Mouse (Mus musculus): Measurements from ENCODE around the gene Pald1.
A peak's percentile ranks its signal among the peaks of the same experiment; 100 is the strongest.

The Pald1 gene

GRCm38 (mm10) chr10:61383021-61383714, at the start of gene Pald1:
Pald1 (minus strand) TSS chr10:61383530.
- DNase-seq (ENCODE audit: low spot score), result peak; percentile 74

GRCm38 (mm10) chr10:61431375-61431774, 48.0 kb upstream of the Pald1 start:
- DNase-seq (ENCODE audit: low spot score), result peak; percentile 58

- no peak for DNase-seq (ENCODE audit: low spot score)
Measured at GRCm38 (mm10) chr10:61429043-61429442, 45.7 kb upstream of the Pald1 start.

GRCm38 (mm10) chr10:61428416-61428815, 45.1 kb upstream of the Pald1 start:
- no peak for DNase-seq (ENCODE audit: low spot score)

- DNase-seq (ENCODE audit: low spot score), result no peak
Measured at GRCm38 (mm10) chr10:61427951-61428350, 44.6 kb upstream of the Pald1 start.

GRCm38 (mm10) chr10:61426251-61426757, 43.0 kb upstream of the Pald1 start:
- no peak for DNase-seq (ENCODE audit: low spot score)

- DNase-seq (ENCODE audit: low spot score), result no peak
Measured at GRCm38 (mm10) chr10:61425047-61425446, 41.7 kb upstream of the Pald1 start.

GRCm38 (mm10) chr10:61424500-61424899, 41.2 kb upstream of the Pald1 start:
- no peak for DNase-seq (ENCODE audit: low spot score)

GRCm38 (mm10) chr10:61423289-61423688, 40.0 kb upstream of the Pald1 start:
- DNase-seq (ENCODE audit: low spot score), result no peak

- no peak for DNase-seq (ENCODE audit: low spot score)
Measured at GRCm38 (mm10) chr10:61422861-61423260, 39.5 kb upstream of the Pald1 start.

GRCm38 (mm10) chr10:61420011-61420410, 36.7 kb upstream of the Pald1 start:
- DNase-seq (ENCODE audit: low spot score), result no peak

GRCm38 (mm10) chr10:61419146-61419545, 35.8 kb upstream of the Pald1 start:
- no peak for DNase-seq (ENCODE audit: low spot score)

- DNase-seq (ENCODE audit: low spot score), result no peak
Measured at GRCm38 (mm10) chr10:61418131-61418900, 35.0 kb upstream of the Pald1 start.

- DNase-seq (ENCODE audit: low spot score), result no peak
Measured at GRCm38 (mm10) chr10:61417672-61418071, 34.3 kb upstream of the Pald1 start, which contains the start of gene Nodal. Nodal (plus strand) TSS chr10:61417972.

- no peak for DNase-seq (ENCODE audit: low spot score)
Measured at GRCm38 (mm10) chr10:61417046-61417445, 33.7 kb upstream of the Pald1 start.

GRCm38 (mm10) chr10:61416561-61416960, 33.2 kb upstream of the Pald1 start:
- no peak for DNase-seq (ENCODE audit: low spot score)

- DNase-seq (ENCODE audit: low spot score), result no peak
Measured at GRCm38 (mm10) chr10:61415890-61416289, 32.6 kb upstream of the Pald1 start.

- DNase-seq (ENCODE audit: low spot score), result no peak
Measured at GRCm38 (mm10) chr10:61415240-61415639, 31.9 kb upstream of the Pald1 start.

GRCm38 (mm10) chr10:61412910-61413625, 29.7 kb upstream of the Pald1 start:
- no peak for DNase-seq (ENCODE audit: low spot score)

- no peak for DNase-seq (ENCODE audit: low spot score)
Measured at GRCm38 (mm10) chr10:61410193-61410592, 26.9 kb upstream of the Pald1 start.

GRCm38 (mm10) chr10:61409776-61410175, 26.4 kb upstream of the Pald1 start:
- DNase-seq (ENCODE audit: low spot score), result no peak

- no peak for DNase-seq (ENCODE audit: low spot score)
Measured at GRCm38 (mm10) chr10:61405958-61406357, 22.6 kb upstream of the Pald1 start.

GRCm38 (mm10) chr10:61402911-61403310, 19.6 kb upstream of the Pald1 start:
- DNase-seq (ENCODE audit: low spot score), result no peak

All from layer of hippocampus, adult 11-12 months (tissue).